ENCODE assay signal across 21 mouse cellular contexts in genomic region chr10:62521763-62522162, GRCm38 (mm10). TPM values are rescaled to one million over a fixed set of nuclear protein-coding genes. Genes with fewer than 3 reads are reported as not detected.
A peak's percentile ranks its signal among the peaks of the same experiment; 100 is the strongest.
DNase-seq lines count a peak whose midpoint lies in the region; ATAC-seq lines count a peak whose summit lies in the region.
"Had no signal": no experiment of that assay in that cellular context is flagged by ENCODE, and none has a peak within 500 bp of the region (broad histone marks: within the 10 kb centered on the region; RNA-seq: fewer than 3 reads in every experiment).

No protein-coding gene starts in this region.

- WGBS in intestine, embryonic 14.5 days = 58% methylated on average over 4 of the region's 4 CpGs
- 11% methylated on average over 4 of the region's 4 CpGs for WGBS in liver, embryonic 12.5 days (ENCODE audit: insufficient replicate concordance)

- no peak overlapping the region for H3K4me2 ChIP-seq in intestine, embryonic 14.5 days (ENCODE audit: low read length)
- H3K4me2 ChIP-seq in liver, embryonic 12.5 days = peak overlapping the region; percentile 37
- H3K4me2 ChIP-seq: hindbrain, embryonic 13.5 days; limb, embryonic 15.5 days; midbrain, embryonic 13.5 days had no signal

- 0 out of 2 replicates have a peak, but pooled peaks have one; percentile 36 for ATAC-seq in intestine, embryonic 14.5 days (replicated peaks; ENCODE audit: low FRiP score, low TSS enrichment, low read depth)
- peak; percentile 82 for ATAC-seq in liver, embryonic 12.5 days
- ATAC-seq in megakaryocyte progenitor cell, adult 5-6 weeks (replicated peaks; ENCODE audit: poor library complexity) = peak; percentile 21; the same call in 1 of the 2 replicates
- ATAC-seq: midbrain, embryonic 13.5 days had no signal

- H3K27ac ChIP-seq in intestine, embryonic 14.5 days (ENCODE audit: low read depth) = no peak overlapping the region
- peak overlapping the region; percentile 67 for H3K27ac ChIP-seq in liver, embryonic 12.5 days
- H3K27ac ChIP-seq: gastrocnemius, adult 2 months; hindbrain, embryonic 13.5 days; limb, embryonic 15.5 days; macrophage; midbrain, embryonic 13.5 days had no signal

- no peak overlapping the region for H3K4me3 ChIP-seq in intestine, embryonic 14.5 days (ENCODE audit: low read depth, low read length)
- no peak overlapping the region for H3K4me3 ChIP-seq in liver, embryonic 12.5 days
- H3K4me3 ChIP-seq: gastrocnemius, adult 2 months; hindbrain, embryonic 13.5 days; limb, embryonic 15.5 days; midbrain, embryonic 13.5 days had no signal

- no peaks in the 10 kb centered on the region for H3K36me3 ChIP-seq in intestine, embryonic 14.5 days (ENCODE audit: control insufficient read depth, insufficient read depth, low read length)
- H3K36me3 ChIP-seq in liver, embryonic 12.5 days = no peaks in the 10 kb centered on the region
- H3K36me3 ChIP-seq: hindbrain, embryonic 13.5 days; limb, embryonic 15.5 days; midbrain, embryonic 13.5 days had no signal

- H3K9me3 ChIP-seq in intestine, embryonic 14.5 days (ENCODE audit: control insufficient read depth, low read length) = no peaks in the 10 kb centered on the region
- no peaks in the 10 kb centered on the region for H3K9me3 ChIP-seq in liver, embryonic 12.5 days (replicated peaks)
- H3K9me3 ChIP-seq: hindbrain, embryonic 13.5 days; limb, embryonic 15.5 days; midbrain, embryonic 13.5 days had no signal

- no peak overlapping the region for H3K9ac ChIP-seq in intestine, embryonic 14.5 days (ENCODE audit: low read length)
- peak overlapping the region; percentile 29; the same call in 1 of the 2 replicates for H3K9ac ChIP-seq in liver, embryonic 12.5 days
- H3K9ac ChIP-seq: hindbrain, embryonic 13.5 days; limb, embryonic 15.5 days; midbrain, embryonic 13.5 days had no signal

- H3K4me1 ChIP-seq in intestine, embryonic 14.5 days (replicated peaks; ENCODE audit: control insufficient read depth, insufficient read depth, low read length) = no peaks in the 10 kb centered on the region
- H3K4me1 ChIP-seq in liver, embryonic 12.5 days = peaks cover 50% of the 10 kb centered on the region
- H3K4me1 ChIP-seq: hindbrain, embryonic 13.5 days; limb, embryonic 15.5 days; midbrain, embryonic 13.5 days had no signal

- peak; percentile 44 for DNase-seq in c-Kit-positive CD71-positive TER-119-positive erythroid progenitor cells, embryonic 14.5 days (ENCODE audit: low spot score)
- DNase-seq in intestine, embryonic 14.5 days (ENCODE audit: low spot score) = no peak
- DNase-seq in gastrocnemius, adult 8-10 months (ENCODE audit: low spot score in 2 of 2) = no peak
- no peak for DNase-seq in frontal cortex, adult 2 months (ENCODE audit: extremely low spot score in 1 of 2, low spot score in 1 of 2)
- DNase-seq in gastrocnemius, postnatal 4 days (ENCODE audit: low spot score in 2 of 2) = no peak
- DNase-seq in lung, postnatal 14 days = no peak
- DNase-seq: adrenal gland, postnatal 10 days; cerebellum, adult 2 months; cerebellum, postnatal 36 days; gastrocnemius, adult 2 months; heart, adult 11 months; kidney, postnatal 36 days; left cerebral cortex, postnatal 4 days; thymus, postnatal 14 days had no signal

- no peaks in the 10 kb centered on the region for H3K27me3 ChIP-seq in intestine, embryonic 14.5 days (replicated peaks; ENCODE audit: control insufficient read depth, insufficient read depth, low read length)
- H3K27me3 ChIP-seq in liver, embryonic 12.5 days (replicated peaks) = no peaks in the 10 kb centered on the region
- H3K27me3 ChIP-seq: hindbrain, embryonic 13.5 days; limb, embryonic 15.5 days; midbrain, embryonic 13.5 days had no signal

RNA-seq across cellular contexts. Expression of gene Srgn, which starts 5.5 kb away (rescaled TPM):
- polyA plus RNA-seq in intestine, embryonic 14.5 days (2014; fragmentation: Nextera tagmentation; extraction: Ambion mirVana) = 9.8 and 11.8 TPM in 2 replicates
- polyA plus RNA-seq in liver, embryonic 12.5 days (2016; fragmentation: Nextera tagmentation; extraction: Ambion mirVana) = 54.4 and 57.7 TPM in 2 replicates
- 4,537 and 5,213 TPM in 2 replicates for total RNA-seq in megakaryocyte progenitor cell, adult 5-6 weeks (2015)
- total RNA-seq in megakaryocyte progenitor cell, adult 5-6 weeks (2017) = 2,549 and 3,020 TPM in 2 replicates
- 10 to 100 TPM in 1 of 4 experiments, 1 to 10 TPM in 3; 7.1 to 11.8 (median 8.6) TPM for total RNA-seq in gastrocnemius, adult 8-10 months (2022)
- 15.3 and 18.9 TPM in 2 replicates for polyA plus RNA-seq in frontal cortex, adult 2 months (2012; rRNA removed)
- 10 to 100 TPM; 16.2 to 16.7 TPM for total RNA-seq in gastrocnemius, postnatal 4 days (2021)
- polyA plus RNA-seq: C2C12 had no signal

RNA-seq across cellular contexts. Expression of gene Vps26a, which starts 35.2 kb away (rescaled TPM):
- 81.2 and 93.0 TPM in 2 replicates for polyA plus RNA-seq in intestine, embryonic 14.5 days (2014; fragmentation: Nextera tagmentation; extraction: Ambion mirVana)
- 59.8 and 59.9 TPM in 2 replicates for polyA plus RNA-seq in liver, embryonic 12.5 days (2016; fragmentation: Nextera tagmentation; extraction: Ambion mirVana)
- total RNA-seq in megakaryocyte progenitor cell, adult 5-6 weeks (2015) = 64.3 and 75.4 TPM in 2 replicates
- 78.1 and 84.2 TPM in 2 replicates for total RNA-seq in megakaryocyte progenitor cell, adult 5-6 weeks (2017)
- 10 to 100 TPM; 27.5 to 31.7 (median 29.6) TPM for total RNA-seq in gastrocnemius, adult 8-10 months (2022)
- polyA plus RNA-seq in frontal cortex, adult 2 months (2012; rRNA removed) = 37.0 and 41.5 TPM in 2 replicates
- total RNA-seq in gastrocnemius, postnatal 4 days (2021) = 10 to 100 TPM; 30.4 to 32.8 TPM

RNA-seq across cellular contexts. Expression of gene Kif1bp, which starts 56.5 kb away (rescaled TPM):
- polyA plus RNA-seq in intestine, embryonic 14.5 days (2014; fragmentation: Nextera tagmentation; extraction: Ambion mirVana) = 34.9 and 37.2 TPM in 2 replicates
- 20.0 and 21.1 TPM in 2 replicates for polyA plus RNA-seq in liver, embryonic 12.5 days (2016; fragmentation: Nextera tagmentation; extraction: Ambion mirVana)
- 18.7 and 26.5 TPM in 2 replicates for total RNA-seq in megakaryocyte progenitor cell, adult 5-6 weeks (2015)
- total RNA-seq in megakaryocyte progenitor cell, adult 5-6 weeks (2017) = 14.8 and 19.4 TPM in 2 replicates
- 10 to 100 TPM; 26.1 to 30.2 (median 28.2) TPM for total RNA-seq in gastrocnemius, adult 8-10 months (2022)
- polyA plus RNA-seq in frontal cortex, adult 2 months (2012; rRNA removed) = 127 and 132 TPM in 2 replicates
- 10 to 100 TPM; 29.4 to 31.0 TPM for total RNA-seq in gastrocnemius, postnatal 4 days (2021)

Comparison
In these comparisons a context has a peak if more than half of its experiments do, and no peak if none do; other contexts are left out.
1. ATAC-seq: peak in every context shown above with its lines; median percentile 82 in liver, embryonic 12.5 days; 36 in intestine, embryonic 14.5 days; 21 in megakaryocyte progenitor cell, adult 5-6 weeks.
2. RNA of gene Srgn, which starts 5.5 kb away (total RNA-seq): 2,549 to 5,213 TPM in megakaryocyte progenitor cell, adult 5-6 weeks; 16.2 to 16.7 TPM in gastrocnemius, postnatal 4 days and 7.1 to 11.8 TPM in gastrocnemius, adult 8-10 months; every median in the first group is over 100 times any median in the second.